Mouse (Mus musculus): ENCODE data around the gene Enho.

DNA sequence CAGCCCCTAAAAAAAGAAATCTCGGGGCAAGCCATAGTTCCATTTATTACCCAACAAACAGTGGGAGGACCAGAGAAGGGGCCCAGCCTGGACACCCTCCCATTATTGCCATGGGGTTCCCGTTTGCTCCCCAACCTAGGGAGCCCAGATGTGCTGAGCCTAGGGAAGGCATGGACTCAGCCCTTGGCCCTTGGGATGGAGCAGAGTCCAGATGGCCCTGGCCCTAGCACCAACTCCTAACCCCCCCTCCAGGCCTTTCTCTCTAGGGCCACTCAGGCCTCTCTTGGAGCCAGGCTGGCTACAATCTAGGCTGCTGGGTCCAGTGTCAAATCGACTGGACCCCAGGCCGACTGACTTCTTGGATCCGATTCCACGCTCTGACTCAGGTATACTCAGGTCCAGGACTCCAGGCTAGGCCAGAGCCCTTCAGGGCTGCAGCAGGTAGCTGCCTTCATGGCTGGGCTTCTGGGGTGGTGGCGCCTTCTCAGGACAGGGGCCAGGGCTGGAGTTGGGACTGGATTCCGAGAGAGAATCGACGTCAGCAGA, 1.9 kb downstream of the Enho start:
- TF ChIP-seq POLR2A (IDR thresholded peaks at IDR 0.05; ENCODE audit: low read depth, low read length) (no peak), CTCF (IDR thresholded peaks at IDR 0.05; ENCODE audit: borderline replicate concordance, insufficient read depth, low read length) (no peak)
